Mouse (Mus musculus) liver, embryonic 15.5 days (tissue): ENCODE results near the gene Kcnc1. TPM values are rescaled to one million over a fixed set of nuclear protein-coding genes. Genes with fewer than 3 reads are reported as not detected.

ENCODE experiments used
- ATAC-seq: fragments of 200-750 bp; cut with Nextera tagmentation; 2 replicates; pipeline ENCODE4 v1.8.0; 2017; ENCODE audit warnings: moderate number of reproducible peaks, mild to moderate bottlenecking, moderate library complexity; ENCODE audit not compliant: insufficient read depth
- H3K27ac ChIP-seq: fragments of 300-500 bp; sonication (generic); replicated peaks from 2 replicates; pipeline ENCODE4 v1.5.1; 2015; ENCODE audit warnings: mild to moderate bottlenecking, inconsistent platforms
- H3K27me3 ChIP-seq: fragments of 300-500 bp; sonication (generic); 2 replicates; pipeline ENCODE4 v1.6.1; 2015; ENCODE audit warnings: mild to moderate bottlenecking, inconsistent platforms
- H3K36me3 ChIP-seq: fragments of 300-500 bp; sonication (generic); replicated peaks from 2 replicates; pipeline ENCODE4 v1.6.1; 2015; ENCODE audit warnings: moderate library complexity, mild to moderate bottlenecking, inconsistent platforms
- H3K4me1 ChIP-seq: fragments of 300-500 bp; sonication (generic); replicated peaks from 2 replicates; pipeline ENCODE4 v1.6.1; 2015; ENCODE audit warnings: inconsistent platforms
- H3K4me2 ChIP-seq: fragments of 300-500 bp; sonication (generic); 2 replicates; pipeline ENCODE4 v1.6.1; 2015; ENCODE audit warnings: moderate library complexity, mild to moderate bottlenecking, inconsistent platforms
- H3K4me3 ChIP-seq: fragments of 300-500 bp; sonication (generic); replicated peaks from 2 replicates; pipeline ENCODE4 v1.5.1; 2015; ENCODE audit warnings: mild to moderate bottlenecking, inconsistent platforms
- H3K9ac ChIP-seq: fragments of 300-500 bp; sonication (generic); 2 replicates; pipeline ENCODE4 v1.6.1; 2015; ENCODE audit warnings: moderate library complexity, mild to moderate bottlenecking, inconsistent platforms
- H3K9me3 ChIP-seq: fragments of 300-500 bp; sonication (generic); replicated peaks from 2 replicates; pipeline ENCODE4 v1.6.1; 2016; ENCODE audit warnings: inconsistent platforms
- WGBS: fragments of 180-500 bp; shearing (Covaris S2); methylation state at CpG from one replicate; pipeline ENCODE4 v1.1.7; 2015; ENCODE audit warnings: mixed read lengths; ENCODE audit not compliant: insufficient replicate concordance; 5-methylcytosine and 5-hydroxymethylcytosine counted together
- polyA plus RNA-seq: library from polyadenylated mRNA; unstranded; fragments of >200 nt; fragmentation: Nextera tagmentation; extraction: Ambion mirVana; gene quantifications from 2 replicates; pipeline ENCODE4 v1.2.1, GENCODE M21; 2015

Kcnc1 gene
- polyA plus RNA-seq, 1 experiment from 2014 or later = not detected

DNA sequence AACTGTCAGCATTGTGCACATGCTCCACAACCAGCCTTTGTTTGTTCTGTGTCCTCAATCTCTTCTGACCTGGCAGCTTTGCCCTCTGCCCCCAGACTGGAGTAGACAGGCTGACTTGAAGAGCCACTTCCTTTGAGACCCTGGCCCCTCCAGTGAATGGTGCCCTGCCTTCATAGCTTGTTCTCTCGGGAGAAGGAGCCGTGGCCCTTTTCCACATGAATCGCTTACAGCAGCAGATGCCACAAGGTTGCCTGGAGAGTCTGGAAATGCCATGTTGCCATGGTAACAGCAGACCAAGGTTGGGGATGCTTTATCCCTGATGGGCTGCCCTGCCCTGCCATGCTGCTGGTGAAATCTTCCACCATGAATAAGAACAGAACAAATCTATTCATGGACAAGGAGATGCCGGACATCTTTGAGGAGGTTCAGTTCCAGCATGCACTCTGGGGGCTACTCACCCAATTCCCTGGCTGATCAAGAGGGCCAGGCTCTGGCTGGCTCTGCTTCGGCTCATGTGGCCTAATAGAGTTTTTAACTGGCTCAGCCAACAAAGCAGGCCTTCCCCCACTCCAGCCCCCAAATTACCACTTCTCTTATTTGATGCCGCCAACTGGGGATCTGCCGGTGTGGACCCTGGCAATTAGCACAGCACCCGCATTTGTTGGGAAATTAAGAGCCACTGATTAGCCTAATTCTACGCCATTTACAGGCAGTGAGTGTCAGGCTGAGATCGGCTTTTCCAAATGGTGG lies 57.8 kb downstream of the Kcnc1 start:
- whole genome bisulfite sequencing = 59% methylated on average over 10 of the region's 10 CpGs

GRCm38 (mm10) chr7:46457889-46458288 lies 61.6 kb downstream of the Kcnc1 start:
- no peaks in the 10 kb centered on the region for H3K9me3 ChIP-seq
- H3K27me3 ChIP-seq = no peaks in the 10 kb centered on the region
- H3K9ac ChIP-seq = no peak overlapping the region
- 61% methylated on average over 3 of the region's 3 CpGs for WGBS
- H3K4me2 ChIP-seq = no peak overlapping the region
- no peak overlapping the region for H3K27ac ChIP-seq
- H3K36me3 ChIP-seq = no peaks in the 10 kb centered on the region
- H3K4me1 ChIP-seq = no peaks in the 10 kb centered on the region
- no peak overlapping the region for H3K4me3 ChIP-seq
- ATAC-seq = no peak

More for the DNA sequence above, 57.8 kb downstream of the Kcnc1 start:
- H3K4me2 ChIP-seq = no peak overlapping the region
- H3K27me3 ChIP-seq = no peaks in the 10 kb centered on the region
- no peak for ATAC-seq
- H3K4me3 ChIP-seq = no peak overlapping the region
- no peak overlapping the region for H3K27ac ChIP-seq
- H3K4me1 ChIP-seq = no peaks in the 10 kb centered on the region
- no peak overlapping the region for H3K9ac ChIP-seq
- H3K36me3 ChIP-seq = no peaks in the 10 kb centered on the region
- H3K9me3 ChIP-seq = no peaks in the 10 kb centered on the region

DNA sequence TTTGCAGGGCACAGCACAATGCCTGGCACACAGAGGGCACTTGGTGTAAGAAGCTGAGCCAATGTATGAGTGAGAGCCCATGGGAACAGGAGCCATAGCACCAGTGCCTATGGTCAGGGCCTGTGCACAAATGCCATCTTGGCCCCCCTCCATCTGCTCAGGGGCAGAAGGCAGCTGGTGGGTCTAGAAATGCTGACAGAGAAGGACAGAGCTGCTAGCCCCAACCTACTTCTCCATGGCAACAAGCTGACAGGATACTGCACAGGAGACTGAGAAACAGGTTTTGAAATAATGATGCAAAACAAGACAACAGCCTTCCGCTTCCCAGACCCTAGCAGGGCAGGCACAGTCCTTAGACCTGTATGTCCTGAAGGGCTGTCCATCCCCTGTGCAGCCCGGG lies 62.9 kb downstream of the Kcnc1 start:
- Histone ChIP-seq H3K4me2 (no peak overlapping the region), H3K4me1 (no peaks in the 10 kb centered on the region), H3K4me3 (no peak overlapping the region), H3K9ac (no peak overlapping the region), H3K36me3 (no peaks in the 10 kb centered on the region), H3K9me3 (no peaks in the 10 kb centered on the region), H3K27ac (no peak overlapping the region), H3K27me3 (no peaks in the 10 kb centered on the region)
- no peak for ATAC-seq
- 63% methylated on average over 2 of the region's 2 CpGs for WGBS

DNA sequence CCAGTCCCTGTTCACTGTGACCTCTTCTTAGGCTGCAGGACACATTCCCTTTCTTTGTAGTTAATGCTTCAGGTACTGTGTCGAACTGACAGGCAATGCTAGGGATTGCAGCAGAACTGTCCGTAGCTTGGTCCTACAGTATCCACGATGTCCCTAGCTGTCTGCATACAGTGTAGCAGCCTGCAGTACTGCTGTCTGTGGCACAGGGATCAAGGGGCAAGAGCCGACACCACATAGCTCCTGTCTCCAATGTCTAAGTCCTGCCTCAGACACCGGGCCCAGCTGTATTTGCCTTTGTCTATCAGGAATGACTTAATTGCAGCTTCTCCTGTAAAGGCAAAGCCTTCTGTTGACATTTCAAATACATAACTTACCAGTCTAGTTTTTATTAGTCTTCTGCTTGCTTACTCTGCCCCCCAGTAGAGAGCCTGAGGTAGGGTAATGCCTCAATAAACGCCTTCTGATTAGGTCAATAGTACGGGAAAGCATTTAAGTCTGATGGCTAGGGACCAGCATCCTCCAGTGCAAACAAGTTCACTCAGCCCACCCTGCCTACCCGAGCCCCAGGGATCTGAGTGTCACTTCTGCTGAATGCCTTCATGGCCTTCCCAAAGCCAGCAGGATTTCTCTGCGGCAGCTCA lies 63.4 kb downstream of the Kcnc1 start:
- no peak overlapping the region for H3K27ac ChIP-seq
- H3K9me3 ChIP-seq = no peaks in the 10 kb centered on the region
- H3K4me3 ChIP-seq = no peak overlapping the region
- WGBS = 70% methylated on average over 9 of the region's 9 CpGs
- H3K9ac ChIP-seq = no peak overlapping the region
- no peaks in the 10 kb centered on the region for H3K27me3 ChIP-seq
- ATAC-seq = no peak
- H3K36me3 ChIP-seq = no peaks in the 10 kb centered on the region
- no peaks in the 10 kb centered on the region for H3K4me1 ChIP-seq
- H3K4me2 ChIP-seq = no peak overlapping the region

- no peak overlapping the region for H3K9ac ChIP-seq
- no peaks in the 10 kb centered on the region for H3K27me3 ChIP-seq
- no peaks in the 10 kb centered on the region for H3K9me3 ChIP-seq
- H3K27ac ChIP-seq = no peak overlapping the region
- ATAC-seq = no peak
- WGBS = 53% methylated on average over 8 of the region's 8 CpGs
- no peak overlapping the region for H3K4me2 ChIP-seq
- H3K4me1 ChIP-seq = no peaks in the 10 kb centered on the region
- H3K36me3 ChIP-seq = no peaks in the 10 kb centered on the region
- H3K4me3 ChIP-seq = no peak overlapping the region
Observed at GRCm38 (mm10) chr7:46462287-46462686, 66.0 kb downstream of the Kcnc1 start.

- no peak overlapping the region for H3K27ac ChIP-seq
- H3K36me3 ChIP-seq = no peaks in the 10 kb centered on the region
- H3K4me3 ChIP-seq = no peak overlapping the region
- H3K9ac ChIP-seq = no peak overlapping the region
- no peaks in the 10 kb centered on the region for H3K27me3 ChIP-seq
- 67% methylated on average over 8 of the region's 8 CpGs for WGBS
- H3K9me3 ChIP-seq = no peaks in the 10 kb centered on the region
- H3K4me2 ChIP-seq = no peak overlapping the region
- no peak for ATAC-seq
- H3K4me1 ChIP-seq = no peaks in the 10 kb centered on the region
Observed at GRCm38 (mm10) chr7:46463136-46463535, 66.8 kb downstream of the Kcnc1 start.

- no peak for ATAC-seq
- Histone ChIP-seq H3K36me3 (no peaks in the 10 kb centered on the region), H3K27ac (no peak overlapping the region), H3K4me3 (no peak overlapping the region), H3K9ac (no peak overlapping the region), H3K27me3 (no peaks in the 10 kb centered on the region), H3K4me1 (no peaks in the 10 kb centered on the region), H3K4me2 (no peak overlapping the region), H3K9me3 (no peaks in the 10 kb centered on the region)
- 61% methylated on average over 7 of the region's 7 CpGs for WGBS
Observed at GRCm38 (mm10) chr7:46466422-46466981, 70.2 kb downstream of the Kcnc1 start.

- no peak overlapping the region for H3K4me2 ChIP-seq
- H3K36me3 ChIP-seq = no peaks in the 10 kb centered on the region
- H3K9ac ChIP-seq = no peak overlapping the region
- H3K27me3 ChIP-seq = no peaks in the 10 kb centered on the region
- ATAC-seq = no peak
- no peaks in the 10 kb centered on the region for H3K9me3 ChIP-seq
- H3K27ac ChIP-seq = no peak overlapping the region
- H3K4me3 ChIP-seq = no peak overlapping the region
- WGBS = 55% methylated on average over 3 of the region's 3 CpGs
- H3K4me1 ChIP-seq = no peaks in the 10 kb centered on the region
Observed at GRCm38 (mm10) chr7:46469542-46469941, 73.2 kb downstream of the Kcnc1 start.

- no peak for ATAC-seq
- Histone ChIP-seq H3K9me3 (no peaks in the 10 kb centered on the region), H3K4me1 (no peaks in the 10 kb centered on the region), H3K4me3 (no peak overlapping the region), H3K9ac (no peak overlapping the region), H3K4me2 (no peak overlapping the region), H3K27me3 (no peaks in the 10 kb centered on the region), H3K27ac (no peak overlapping the region), H3K36me3 (no peaks in the 10 kb centered on the region)
- WGBS = 49% methylated on average over 7 of the region's 7 CpGs
Observed at GRCm38 (mm10) chr7:46471054-46471737, 74.9 kb downstream of the Kcnc1 start.

DNA sequence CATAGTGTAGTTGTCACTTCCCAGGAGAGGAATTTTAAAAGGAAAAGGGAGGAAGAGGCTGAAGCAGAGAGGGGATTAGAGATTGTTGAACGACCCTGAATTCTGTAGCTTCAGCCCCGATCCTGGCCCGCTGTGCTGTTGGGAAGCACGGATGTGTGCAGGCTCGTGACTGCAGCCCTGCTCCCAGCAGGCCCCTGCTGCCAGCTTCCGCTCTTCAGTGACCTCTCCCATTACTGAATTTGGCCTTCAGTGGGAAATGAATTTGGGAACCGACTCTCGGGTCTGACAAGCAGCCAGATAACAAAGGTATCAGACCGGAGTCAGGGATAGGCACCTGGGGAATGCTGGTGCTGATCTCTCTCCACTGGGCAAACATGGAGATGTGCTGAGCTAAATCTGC lies 76.8 kb downstream of the Kcnc1 start:
- 51% methylated on average over 9 of the region's 9 CpGs for WGBS
- H3K4me3 ChIP-seq = no peak overlapping the region
- H3K9me3 ChIP-seq = no peaks in the 10 kb centered on the region
- H3K4me2 ChIP-seq = no peak overlapping the region
- H3K27me3 ChIP-seq = no peaks in the 10 kb centered on the region
- ATAC-seq = no peak
- no peaks in the 10 kb centered on the region for H3K36me3 ChIP-seq
- H3K9ac ChIP-seq = no peak overlapping the region
- no peaks in the 10 kb centered on the region for H3K4me1 ChIP-seq
- H3K27ac ChIP-seq = no peak overlapping the region

- H3K4me3 ChIP-seq = no peak overlapping the region
- no peaks in the 10 kb centered on the region for H3K4me1 ChIP-seq
- no peak overlapping the region for H3K27ac ChIP-seq
- WGBS = 69% methylated on average over 5 of the region's 5 CpGs
- no peaks in the 10 kb centered on the region for H3K9me3 ChIP-seq
- no peaks in the 10 kb centered on the region for H3K27me3 ChIP-seq
- H3K36me3 ChIP-seq = no peaks in the 10 kb centered on the region
- H3K4me2 ChIP-seq = no peak overlapping the region
- no peak overlapping the region for H3K9ac ChIP-seq
- no peak for ATAC-seq
Observed at GRCm38 (mm10) chr7:46475464-46475863, 79.2 kb downstream of the Kcnc1 start.
